Mouse (Mus musculus) layer of hippocampus, adult 9-10 months (tissue): ENCODE measurements at regions not wholly inside any gene's neighbourhood (a gene's known extent, or its start where the extent isn't known, plus 50 kb on each side); places are given as distances from the start of the nearest gene placed in this dataset.
"Not testable (repeated sequence)": the region's sequence is repeated elsewhere in the genome, so short reads cannot be mapped to it uniquely, and the experiment has no call there.

ENCODE experiments used
- DNase-seq: peaks from one replicate; pipeline ENCODE4 v3.0.0; 2022; ENCODE audit warnings: low spot score

- DNase-seq: no peak
Observed at GRCm38 (mm10) chr2:48315306-48315705, 498.6 kb upstream of the Acvr2a start.

DNA sequence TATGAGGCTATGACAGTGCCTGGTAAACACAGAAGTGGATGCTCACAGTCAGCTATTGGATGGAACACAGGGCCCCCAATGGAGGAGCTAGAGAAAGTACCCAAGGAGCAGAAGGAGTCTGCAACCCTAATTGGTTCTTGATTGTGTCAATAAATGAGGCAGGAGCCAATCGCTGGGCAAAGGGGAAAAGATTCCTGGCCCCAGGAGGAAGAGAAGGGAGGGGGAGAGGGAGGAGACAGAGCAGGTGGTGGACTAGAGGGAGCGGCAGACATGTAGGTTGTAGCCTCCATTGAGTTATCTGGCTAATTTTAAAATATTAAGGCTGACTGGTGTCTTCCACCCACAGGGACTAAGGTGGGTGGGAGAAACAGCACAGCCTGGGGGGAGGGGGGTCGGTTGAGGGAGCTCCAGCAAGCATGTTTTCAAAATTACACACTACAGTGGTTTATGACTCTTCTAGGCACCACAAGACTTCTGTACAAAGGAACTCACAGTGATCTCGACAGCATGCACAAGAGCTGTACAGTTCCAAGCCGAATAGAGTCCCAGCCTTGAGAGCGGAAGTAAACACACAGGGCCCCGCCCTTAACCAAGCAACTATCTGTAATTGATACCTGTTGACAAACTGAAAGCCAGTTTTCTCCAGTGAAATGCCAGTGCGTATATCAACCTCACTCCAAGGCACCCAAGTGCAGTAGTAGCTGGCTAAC lies 497.6 kb upstream of the Acvr2a start:
- DNase-seq: no peak

DNA sequence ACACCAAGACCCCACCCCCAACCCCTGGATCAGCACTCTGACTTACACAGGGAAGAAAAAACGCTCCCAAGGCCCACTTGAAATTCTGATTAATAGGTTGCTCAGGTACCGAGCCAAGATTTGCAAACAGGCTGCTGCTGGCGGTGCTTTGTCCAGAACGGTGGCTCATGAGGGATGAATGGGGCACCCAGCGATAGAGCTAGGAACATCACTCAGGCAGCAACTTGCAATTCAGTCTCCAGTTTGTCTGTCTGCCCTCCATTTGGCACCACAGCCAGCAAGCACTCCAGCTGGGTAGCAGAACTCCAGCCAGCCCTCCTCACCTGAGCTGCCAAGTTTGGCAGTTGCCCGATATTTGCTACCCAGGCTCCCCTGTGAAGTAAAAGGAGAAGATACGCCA lies 496.1 kb upstream of the Acvr2a start:
- no peak for DNase-seq

GRCm38 (mm10) chr2:48318384-48319030 lies 495.4 kb upstream of the Acvr2a start:
- no peak for DNase-seq

GRCm38 (mm10) chr2:48321471-48321870 lies 492.4 kb upstream of the Acvr2a start:
- DNase-seq: no peak

- DNase-seq: no peak
Observed at GRCm38 (mm10) chr2:48322278-48322677, 491.6 kb upstream of the Acvr2a start.

DNA sequence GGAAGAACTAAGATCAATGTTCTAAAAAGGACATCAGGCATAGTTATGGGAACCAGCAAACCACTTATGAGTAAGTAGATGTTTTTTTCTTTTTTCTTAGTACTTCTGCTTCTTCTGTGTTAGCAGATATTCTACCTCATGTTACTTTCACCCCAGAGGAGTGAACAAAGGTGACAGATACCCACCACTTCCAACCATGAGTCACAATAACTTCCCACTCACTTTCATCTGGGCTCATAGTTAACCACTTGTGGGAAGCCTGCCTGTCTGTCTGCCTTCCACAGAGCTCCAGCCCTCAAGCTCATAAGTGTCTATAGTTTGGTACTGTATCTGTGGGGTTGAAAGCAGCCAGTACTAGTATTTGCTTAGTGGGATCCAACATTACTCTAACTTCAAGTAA lies 485.7 kb upstream of the Acvr2a start:
- no peak for DNase-seq

DNA sequence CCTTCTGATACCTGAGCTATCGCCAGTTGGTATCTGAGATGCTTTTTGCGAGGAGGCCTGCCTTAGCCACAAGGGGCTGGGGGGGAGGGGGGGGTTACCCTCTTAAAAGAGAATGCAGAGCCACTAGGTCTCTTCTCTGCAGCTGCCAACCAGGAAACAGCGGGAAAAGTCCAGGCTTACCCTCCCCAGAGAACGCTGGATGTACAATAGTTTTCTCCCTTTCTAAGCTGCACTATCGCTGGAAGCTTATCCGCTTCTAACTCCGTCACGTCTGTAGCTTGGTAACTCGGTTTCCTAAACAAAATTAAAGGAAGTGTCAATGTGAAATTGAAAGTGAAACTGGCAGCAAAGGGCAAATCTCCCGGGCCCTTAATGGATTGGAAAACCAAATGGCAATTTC lies 481.1 kb upstream of the Acvr2a start:
- DNase-seq: no peak

- no peak for DNase-seq
Observed at GRCm38 (mm10) chr2:48348021-48348420, 465.9 kb upstream of the Acvr2a start.

GRCm38 (mm10) chr2:48349794-48350193 lies 464.1 kb upstream of the Acvr2a start:
- DNase-seq: no peak

DNA sequence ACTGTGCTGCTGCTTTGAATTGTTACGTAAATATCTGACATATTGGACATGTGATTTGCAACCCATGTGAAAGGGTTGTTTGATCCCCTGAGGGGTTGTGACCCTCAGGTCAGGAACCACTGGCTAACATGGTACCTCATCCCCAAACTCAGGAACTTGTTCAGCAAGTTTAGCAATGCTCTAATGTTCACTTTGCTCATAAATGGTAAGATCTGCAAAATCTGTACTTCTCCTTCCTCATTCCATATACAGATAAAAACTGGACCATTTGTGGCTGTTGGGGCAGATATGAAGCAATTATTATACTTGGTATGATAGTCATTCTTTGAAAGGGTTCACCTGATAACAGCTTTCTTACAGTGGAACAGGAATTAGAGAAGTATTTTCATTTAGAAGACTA lies 463.7 kb upstream of the Acvr2a start:
- DNase-seq: no peak

GRCm38 (mm10) chr2:48371572-48371971 lies 442.3 kb upstream of the Acvr2a start:
- DNase-seq: not testable (repeated sequence)

DNA sequence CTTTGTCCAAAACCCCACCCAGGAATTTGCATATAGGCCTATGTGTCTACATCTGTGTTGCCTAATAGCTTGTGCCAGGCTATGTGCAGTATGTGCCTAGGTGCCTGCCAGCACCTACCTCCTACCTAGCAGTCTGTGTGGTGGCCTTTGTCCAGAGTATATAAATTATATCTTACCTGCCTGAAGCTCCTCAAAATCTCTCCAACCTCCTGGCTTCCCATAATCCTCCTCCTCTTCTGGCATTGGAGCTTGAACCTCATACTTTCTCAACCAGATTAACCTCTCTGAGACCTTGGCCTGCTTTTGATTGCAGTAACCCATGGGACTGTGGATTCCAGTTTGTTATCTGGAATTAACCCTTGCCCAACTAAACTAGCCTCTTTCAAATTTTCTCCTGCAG lies 440.8 kb upstream of the Acvr2a start:
- no peak for DNase-seq

DNA sequence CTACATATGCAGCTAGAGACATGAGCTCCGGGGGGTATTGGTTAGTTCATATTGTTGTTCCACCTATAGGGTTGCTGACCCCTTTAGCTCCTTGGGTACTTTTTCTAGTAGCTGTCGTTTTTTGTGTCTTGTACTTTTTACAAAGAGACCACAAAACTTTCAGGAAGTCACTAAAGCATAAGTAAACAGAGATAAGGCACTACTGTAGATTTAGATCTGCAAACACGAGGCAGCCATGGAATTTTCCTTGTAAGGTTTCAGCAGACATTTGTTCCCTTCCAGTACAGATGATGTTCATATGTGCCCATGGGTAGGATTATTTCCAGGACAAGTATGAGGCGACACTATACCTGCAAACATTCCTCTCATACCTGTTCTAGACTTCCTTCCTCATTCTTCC lies 439.6 kb upstream of the Acvr2a start:
- DNase-seq: no peak

- no peak for DNase-seq
Observed at GRCm38 (mm10) chr2:48378160-48378559, 435.7 kb upstream of the Acvr2a start.

GRCm38 (mm10) chr2:48378749-48379148 lies 435.2 kb upstream of the Acvr2a start:
- no peak for DNase-seq

GRCm38 (mm10) chr2:48380140-48380539 lies 433.8 kb upstream of the Acvr2a start:
- no peak for DNase-seq

DNA sequence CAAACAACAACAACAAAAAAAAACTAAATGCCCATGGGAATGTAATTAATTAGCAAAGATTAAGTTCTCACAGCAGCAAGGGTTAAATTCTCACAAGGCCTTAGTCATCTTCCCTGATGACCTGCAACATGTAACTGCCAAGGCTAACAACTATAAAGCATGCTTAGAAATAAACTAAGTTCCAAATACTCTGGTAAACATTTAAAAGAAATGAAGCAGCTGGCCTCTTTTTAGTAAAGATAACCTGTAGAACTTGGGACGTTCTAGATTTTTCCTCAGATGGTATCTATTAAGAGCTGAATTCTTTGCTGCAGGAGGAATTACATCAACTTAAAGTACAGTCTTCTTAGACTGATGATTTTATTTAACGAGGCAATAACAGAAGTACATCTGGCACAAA lies 433.1 kb upstream of the Acvr2a start:
- no peak for DNase-seq

DNA sequence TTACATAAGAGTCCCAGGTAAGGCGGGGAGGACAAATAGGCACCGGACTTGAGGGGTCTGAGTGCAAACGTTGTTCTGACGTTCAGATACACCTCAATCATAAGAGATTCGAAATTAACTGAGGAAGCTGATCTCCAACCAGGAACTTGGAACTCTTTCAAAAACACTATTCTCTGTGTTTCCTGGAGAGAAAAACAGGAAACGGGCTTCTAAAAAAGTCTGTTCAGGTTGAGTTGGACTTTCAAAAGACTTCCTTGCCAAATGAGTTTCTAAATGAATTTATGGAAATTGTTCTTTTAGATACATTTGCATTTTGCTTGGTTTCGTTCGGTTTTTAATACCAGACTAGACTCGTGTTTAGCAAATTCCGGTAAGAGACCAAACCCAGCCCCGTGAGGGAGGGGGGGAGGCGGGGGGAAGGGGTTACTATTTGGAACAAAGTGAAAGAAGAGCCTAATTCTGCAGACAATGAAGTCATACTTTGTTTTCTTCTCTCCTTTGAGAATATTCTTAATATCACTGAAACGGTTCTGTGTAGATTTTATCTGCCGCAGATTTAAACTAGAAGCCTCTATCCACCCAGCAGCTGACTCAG lies 432.3 kb upstream of the Acvr2a start:
- no peak for DNase-seq

DNA sequence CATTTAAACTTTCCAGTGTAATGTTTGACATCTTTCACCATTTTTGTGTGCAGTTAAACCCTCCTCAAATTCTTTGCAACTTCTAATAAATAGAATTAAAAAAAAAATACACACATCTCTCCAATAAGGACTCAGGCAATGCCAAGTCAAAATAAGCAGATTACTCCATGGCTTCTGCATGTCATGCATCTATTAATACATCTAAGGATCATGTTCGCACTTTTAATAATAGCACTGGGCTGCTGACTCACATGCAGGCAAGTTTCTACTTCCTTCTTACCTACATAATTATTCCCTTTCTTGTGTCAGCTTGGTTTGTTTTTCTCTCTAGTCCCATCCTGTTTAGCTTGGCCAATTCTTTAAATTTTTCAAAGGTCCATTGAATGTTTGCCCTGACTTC lies 415.4 kb upstream of the Acvr2a start:
- no peak for DNase-seq

DNA sequence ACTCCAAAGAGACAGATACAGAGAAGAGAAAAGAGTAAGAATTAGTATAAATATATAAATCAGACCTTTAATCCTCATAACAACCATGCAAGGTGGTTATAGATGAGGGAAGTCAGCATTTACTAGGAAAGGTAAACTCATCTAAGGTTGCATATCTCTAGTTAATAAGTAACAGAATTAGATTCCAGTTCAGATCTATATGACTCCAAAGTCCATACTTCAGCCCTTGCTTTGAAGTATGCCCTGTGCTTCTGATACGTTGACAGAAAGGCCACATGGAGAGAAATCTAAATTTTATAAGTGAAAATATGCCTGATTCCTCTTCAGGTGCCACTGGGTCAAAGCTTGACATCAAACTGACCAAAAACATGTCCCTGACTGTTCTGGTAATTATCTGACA lies 414.7 kb upstream of the Acvr2a start:
- no peak for DNase-seq

DNA sequence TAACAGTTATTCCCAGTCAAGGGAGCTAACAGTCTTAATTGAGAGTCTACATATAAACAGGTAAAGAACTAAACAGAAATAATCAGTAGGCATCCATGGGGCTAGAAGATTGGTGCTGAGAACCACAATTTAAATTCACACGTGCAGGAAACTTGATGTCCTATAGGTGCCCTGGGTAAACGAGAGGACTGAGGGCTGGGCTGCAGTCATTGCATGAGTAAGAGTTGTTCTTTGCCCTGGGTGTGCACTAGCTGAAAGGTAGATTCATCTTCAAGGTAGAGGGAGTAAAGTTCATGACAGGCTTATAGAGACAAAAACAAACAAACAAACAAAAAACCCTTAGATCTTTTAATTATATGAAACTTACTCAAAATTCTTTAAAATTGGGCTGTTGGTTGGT lies 411.1 kb upstream of the Acvr2a start:
- no peak for DNase-seq

DNA sequence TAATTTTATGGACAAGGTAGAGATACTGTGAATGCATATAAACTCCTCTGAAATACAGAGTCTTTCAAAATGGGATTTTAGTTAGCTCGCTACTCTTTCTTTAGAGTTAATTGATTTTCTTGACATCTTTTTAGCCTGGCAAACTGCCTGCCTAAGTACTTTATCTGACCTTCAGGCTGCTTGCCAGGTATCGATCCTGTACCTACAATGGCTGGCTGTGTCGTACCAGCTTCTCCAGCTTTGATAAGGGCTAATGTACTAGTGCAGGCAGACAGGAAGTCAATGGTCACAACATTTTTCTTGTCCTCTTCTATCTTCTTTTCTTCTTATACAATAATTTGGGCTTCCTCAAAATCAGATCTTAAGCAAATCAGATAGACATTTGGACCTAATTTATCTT lies 409.4 kb upstream of the Acvr2a start:
- DNase-seq: no peak

GRCm38 (mm10) chr2:48407876-48408275 lies 406.0 kb upstream of the Acvr2a start:
- no peak for DNase-seq
